Mouse (Mus musculus) hindbrain, embryonic 15.5 days (tissue): ENCODE data around the gene Nav3. TPM values are rescaled to one million over a fixed set of nuclear protein-coding genes. Genes with fewer than 3 reads are reported as not detected.

Experiments used
- ATAC-seq: fragments of 200-750 bp; cut with Nextera tagmentation; 2 replicates; pipeline ENCODE4 v1.8.0; 2017; ENCODE audit warnings: low read depth, moderate number of reproducible peaks, moderate TSS enrichment; ENCODE audit not compliant: low FRiP score
- H3K27ac ChIP-seq: fragments of 300-500 bp; sonication (generic); replicated peaks from 2 replicates; pipeline ENCODE4 v1.5.1; 2015; ENCODE audit warnings: mild to moderate bottlenecking, inconsistent platforms
- H3K27me3 ChIP-seq: fragments of 300-500 bp; sonication (generic); 2 replicates; pipeline ENCODE4 v1.6.1; 2015; ENCODE audit warnings: control low read depth, inconsistent platforms
- H3K36me3 ChIP-seq: fragments of 300-500 bp; sonication (generic); 2 replicates; pipeline ENCODE4 v1.6.1; 2015; ENCODE audit warnings: control low read depth, inconsistent platforms
- H3K4me1 ChIP-seq: fragments of 300-500 bp; sonication (generic); replicated peaks from 2 replicates; pipeline ENCODE4 v1.6.1; 2015; ENCODE audit warnings: control low read depth, inconsistent platforms
- H3K4me2 ChIP-seq: fragments of 300-500 bp; sonication (generic); 2 replicates; pipeline ENCODE4 v1.6.1; 2015; ENCODE audit warnings: moderate library complexity, mild to moderate bottlenecking, inconsistent platforms
- H3K4me3 ChIP-seq: fragments of 300-500 bp; sonication (generic); 2 replicates; pipeline ENCODE4 v1.5.1; 2015; ENCODE audit warnings: mild to moderate bottlenecking, inconsistent platforms
- H3K9ac ChIP-seq: fragments of 300-500 bp; sonication (generic); 2 replicates; pipeline ENCODE4 v1.6.1; 2015; ENCODE audit warnings: inconsistent platforms
- H3K9me3 ChIP-seq: fragments of 300-500 bp; sonication (generic); 2 replicates; pipeline ENCODE4 v1.6.1; 2016; ENCODE audit warnings: control low read depth, inconsistent platforms
- WGBS: fragments of 180-500 bp; shearing (Covaris S2); methylation state at CpG from one replicate; pipeline ENCODE4 v1.1.7; 2015; 5-methylcytosine and 5-hydroxymethylcytosine counted together
- polyA plus RNA-seq: library from polyadenylated mRNA; unstranded; fragments of >200 nt; fragmentation: Nextera tagmentation; extraction: Ambion mirVana; gene quantifications from 2 replicates; pipeline ENCODE4 v1.2.1, GENCODE M21; 2015

Gene Nav3
- polyA plus RNA-seq, 1 experiment from 2014 or later, result 24.9 TPM

DNA sequence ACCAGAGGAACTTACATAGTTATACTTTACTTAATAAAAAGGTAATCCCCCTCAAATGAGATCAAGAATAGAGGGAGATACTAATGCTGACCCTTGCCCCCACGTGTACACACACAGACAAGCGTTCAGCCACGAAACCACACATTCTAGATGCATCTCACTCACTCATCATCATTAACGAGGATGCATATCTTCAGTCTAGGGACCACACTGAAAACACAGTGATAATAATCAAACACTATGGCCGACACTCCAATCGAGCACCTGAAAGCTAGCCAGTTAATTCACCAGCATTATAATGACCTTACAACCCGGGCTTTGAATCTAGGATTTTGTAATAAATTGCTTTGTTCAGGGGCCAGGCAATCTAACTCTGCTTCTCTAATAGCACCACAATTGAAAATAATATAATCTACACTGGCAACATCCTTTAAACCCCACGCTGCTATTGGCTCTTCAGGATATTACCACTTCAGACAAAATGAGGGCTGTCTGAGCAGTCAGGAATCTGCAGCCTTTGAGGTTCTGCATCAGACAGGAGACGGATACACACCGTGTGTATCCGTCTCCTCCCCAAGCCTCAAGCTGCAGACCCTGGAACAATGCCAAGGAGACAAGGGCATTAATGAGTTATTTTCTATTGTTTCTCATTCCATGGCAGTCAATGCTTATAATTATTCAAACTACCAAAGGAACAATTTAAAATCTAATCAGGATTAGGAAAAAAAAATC, 83.1 kb downstream of the Nav3 start:
- Histone ChIP-seq H3K27ac (peak overlapping the region; percentile 76), H3K9me3 (no peaks in the 10 kb centered on the region), H3K27me3 (no peaks in the 10 kb centered on the region), H3K36me3 (no peaks in the 10 kb centered on the region), H3K9ac (no peak overlapping the region), H3K4me2 (peak overlapping the region; percentile 23; the same call in 1 of the 2 replicates), H3K4me1 (peaks cover 13% of the 10 kb centered on the region), H3K4me3 (no peak overlapping the region)
- 33% methylated on average over 11 of the region's 11 CpGs for WGBS
- peak; percentile 63 for ATAC-seq

DNA sequence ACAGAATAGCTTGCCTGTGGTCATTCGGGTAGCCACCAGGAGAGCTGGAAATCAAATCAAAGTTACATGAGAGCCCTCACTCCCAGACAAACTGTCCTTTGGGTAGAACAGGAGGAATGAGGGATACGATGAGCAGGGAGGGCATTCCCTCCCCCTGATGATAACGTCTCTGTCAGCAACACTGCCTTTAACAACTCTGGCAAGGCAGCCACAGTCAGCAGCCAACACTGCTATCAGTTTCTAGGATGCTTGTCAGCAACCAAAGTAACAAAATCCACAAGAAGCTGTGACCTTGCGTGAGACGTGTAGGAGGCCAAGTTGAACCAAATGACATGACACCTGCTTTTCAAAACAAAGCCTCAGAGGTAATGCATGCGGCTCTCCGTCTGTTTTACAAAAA, 103.9 kb downstream of the Nav3 start:
- WGBS, result 74% methylated on average over 7 of the region's 7 CpGs
- Histone ChIP-seq H3K4me1 (no peaks in the 10 kb centered on the region), H3K4me3 (no peak overlapping the region), H3K27ac (no peak overlapping the region), H3K27me3 (no peaks in the 10 kb centered on the region), H3K4me2 (no peak overlapping the region), H3K9ac (no peak overlapping the region), H3K36me3 (no peaks in the 10 kb centered on the region), H3K9me3 (no peaks in the 10 kb centered on the region)
- ATAC-seq, result no peak

DNA sequence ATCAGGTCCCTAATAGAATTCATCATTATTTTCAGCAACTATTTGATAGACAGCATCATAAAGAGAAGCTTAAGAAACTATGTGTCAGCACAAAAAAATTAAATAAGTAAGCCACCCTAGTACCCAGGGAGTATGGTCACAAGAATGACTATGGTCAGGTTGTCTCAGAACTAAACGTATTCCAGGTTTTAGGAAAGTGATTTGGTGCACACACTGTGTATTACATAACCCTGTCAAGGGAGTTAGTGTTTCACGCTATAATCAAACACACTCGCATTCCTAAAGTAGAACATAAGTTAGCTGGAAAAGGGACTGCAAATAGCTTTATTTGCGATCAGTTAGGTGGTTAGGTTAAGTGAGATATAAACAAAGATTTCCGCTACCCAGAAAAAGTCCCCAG, 126.0 kb downstream of the Nav3 start:
- 85% methylated on average over 5 of the region's 5 CpGs for WGBS
- no peak for ATAC-seq

DNA sequence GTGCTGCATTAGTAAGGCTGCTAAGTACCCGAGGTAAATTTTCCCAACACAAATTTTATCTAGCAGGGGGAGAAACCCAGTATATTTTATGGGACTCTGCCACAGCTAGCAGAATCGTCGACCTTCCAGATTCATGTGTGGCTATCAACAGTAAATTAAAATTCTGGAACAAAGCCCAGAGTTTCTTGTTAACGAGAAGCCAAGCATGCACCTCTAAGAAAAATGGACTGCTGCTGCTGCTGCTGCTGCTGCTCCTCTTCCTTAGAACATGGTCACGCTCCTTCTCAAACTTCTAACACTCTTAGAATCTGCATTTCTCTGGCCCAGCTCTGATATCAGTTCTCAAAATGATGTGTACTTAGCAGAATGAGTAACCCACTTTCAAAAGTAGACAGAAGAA, 126.4 kb downstream of the Nav3 start:
- H3K4me3 ChIP-seq, result no peak overlapping the region
- WGBS, result 39% methylated on average over 5 of the region's 5 CpGs
- H3K9me3 ChIP-seq, result no peaks in the 10 kb centered on the region
- ATAC-seq, result no peak
- peaks cover 5% of the 10 kb centered on the region; the same call in 1 of the 2 replicates for H3K4me1 ChIP-seq
- no peak overlapping the region for H3K9ac ChIP-seq
- no peaks in the 10 kb centered on the region for H3K27me3 ChIP-seq
- no peak overlapping the region for H3K27ac ChIP-seq
- H3K4me2 ChIP-seq, result no peak overlapping the region
- no peaks in the 10 kb centered on the region for H3K36me3 ChIP-seq

More for the DNA sequence above, 126.0 kb downstream of the Nav3 start:
- Histone ChIP-seq H3K4me1 (peaks cover 5% of the 10 kb centered on the region; the same call in 1 of the 2 replicates), H3K27me3 (no peaks in the 10 kb centered on the region), H3K4me2 (no peak overlapping the region), H3K27ac (no peak overlapping the region), H3K9ac (no peak overlapping the region), H3K9me3 (no peaks in the 10 kb centered on the region), H3K4me3 (no peak overlapping the region), H3K36me3 (no peaks in the 10 kb centered on the region)

DNA sequence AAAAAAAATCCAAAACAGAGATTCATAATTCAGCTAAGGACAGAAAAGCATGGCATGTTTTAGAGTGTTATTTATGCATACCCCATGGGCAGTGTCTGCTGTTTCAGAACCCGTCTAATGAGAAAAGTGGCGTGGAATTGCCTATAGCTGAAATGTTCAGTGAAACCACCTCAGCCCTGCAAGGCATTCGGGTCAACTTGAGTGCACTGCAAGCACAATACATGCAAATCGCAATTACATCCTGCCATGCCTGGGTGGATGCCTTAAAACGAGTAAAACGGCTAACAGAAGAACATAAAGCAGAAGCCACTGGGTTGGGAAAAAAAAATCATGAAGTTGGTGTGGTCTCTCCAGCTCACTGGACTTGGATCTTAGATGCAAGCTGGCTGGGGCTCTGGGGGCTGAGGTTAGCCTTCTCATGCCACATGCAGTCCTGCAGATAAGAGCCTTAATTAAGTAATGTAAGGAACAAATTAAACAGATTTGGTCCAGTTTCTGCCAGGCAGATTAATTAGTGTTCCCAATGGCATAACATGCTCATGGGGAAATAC, 133.8 kb downstream of the Nav3 start:
- H3K9me3 ChIP-seq, result no peaks in the 10 kb centered on the region
- no peak overlapping the region for H3K4me2 ChIP-seq
- no peak overlapping the region for H3K4me3 ChIP-seq
- no peaks in the 10 kb centered on the region for H3K36me3 ChIP-seq
- H3K27me3 ChIP-seq, result no peaks in the 10 kb centered on the region
- H3K4me1 ChIP-seq, result 0 out of 2 replicates have a peak, but pooled peaks cover 6% of the 10 kb centered on the region
- no peak for ATAC-seq
- 45% methylated on average over 6 of the region's 6 CpGs for WGBS
- H3K27ac ChIP-seq, result no peak overlapping the region
- H3K9ac ChIP-seq, result no peak overlapping the region

DNA sequence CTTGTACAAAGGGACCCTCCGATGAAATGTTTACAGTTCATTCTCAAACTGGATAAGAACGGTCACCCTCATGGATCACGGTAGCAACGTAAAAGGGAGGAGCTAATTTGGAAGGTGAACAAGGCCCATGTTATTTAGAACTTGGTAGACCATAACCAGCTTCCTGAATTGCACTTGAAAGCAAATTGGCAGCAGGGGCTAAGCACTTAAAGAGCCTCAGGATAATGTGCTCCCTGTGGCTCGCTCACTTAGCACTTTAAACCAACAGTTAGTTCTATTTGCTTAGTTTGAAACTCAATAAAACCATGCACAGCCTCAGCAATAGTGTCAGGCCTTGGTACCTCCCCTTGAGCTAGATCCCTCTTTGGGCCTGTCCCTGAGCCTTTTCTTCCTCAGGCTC, 138.7 kb downstream of the Nav3 start:
- Histone ChIP-seq H3K4me2 (no peak overlapping the region), H3K4me1 (0 out of 2 replicates have a peak, but pooled peaks cover 6% of the 10 kb centered on the region), H3K4me3 (no peak overlapping the region), H3K27ac (no peak overlapping the region), H3K9me3 (no peaks in the 10 kb centered on the region), H3K27me3 (no peaks in the 10 kb centered on the region), H3K36me3 (no peaks in the 10 kb centered on the region), H3K9ac (no peak overlapping the region)
- WGBS, result 82% methylated on average over 5 of the region's 5 CpGs
- no peak for ATAC-seq

DNA sequence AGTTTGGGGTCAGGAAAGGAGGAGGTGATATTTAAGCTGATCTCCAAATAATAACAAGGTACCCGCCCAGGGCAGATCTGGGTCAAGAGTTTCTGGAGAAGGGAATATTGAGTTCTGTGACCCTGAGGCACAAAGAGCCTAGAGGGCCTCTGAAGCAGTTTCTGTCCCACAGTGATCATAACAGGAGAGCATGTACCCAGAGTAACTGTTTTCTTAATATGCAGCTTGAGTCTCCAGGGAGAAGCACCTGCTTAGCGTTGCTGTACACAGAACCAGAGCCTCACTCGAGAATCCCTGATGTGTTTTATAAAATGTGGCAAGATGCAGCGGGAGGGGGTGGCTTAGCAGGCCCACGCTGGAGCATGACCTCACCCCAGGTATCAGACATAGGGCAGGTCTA, 141.5 kb downstream of the Nav3 start:
- no peak overlapping the region for H3K9ac ChIP-seq
- H3K36me3 ChIP-seq, result no peaks in the 10 kb centered on the region
- no peaks in the 10 kb centered on the region for H3K27me3 ChIP-seq
- 0 out of 2 replicates have a peak, but pooled peaks cover 4% of the 10 kb centered on the region for H3K4me1 ChIP-seq
- no peak overlapping the region for H3K4me2 ChIP-seq
- WGBS, result 46% methylated on average over 5 of the region's 5 CpGs
- no peaks in the 10 kb centered on the region for H3K9me3 ChIP-seq
- H3K27ac ChIP-seq, result no peak overlapping the region
- no peak overlapping the region for H3K4me3 ChIP-seq
- ATAC-seq, result no peak

DNA sequence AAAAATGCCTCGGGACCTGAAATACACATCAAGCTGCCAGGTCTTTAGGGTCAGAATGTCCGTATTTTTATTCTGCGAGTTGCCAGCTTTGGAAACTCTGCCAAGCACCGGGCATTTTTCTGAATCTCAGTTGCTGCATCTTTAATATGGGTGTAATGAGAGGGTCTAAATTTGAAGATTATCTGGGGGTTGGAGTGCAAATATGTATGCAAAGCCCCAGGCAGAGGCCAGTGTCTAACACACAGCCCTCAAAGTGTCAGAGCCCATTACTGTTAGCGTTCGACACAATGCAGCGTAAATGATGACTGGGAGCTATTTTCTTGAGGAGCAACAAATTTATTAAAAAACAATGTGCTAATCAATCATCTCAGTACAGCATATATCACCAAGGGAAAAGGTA, 142.0 kb downstream of the Nav3 start:
- Histone ChIP-seq H3K27me3 (no peaks in the 10 kb centered on the region), H3K4me2 (no peak overlapping the region), H3K4me1 (0 out of 2 replicates have a peak, but pooled peaks cover 5% of the 10 kb centered on the region), H3K36me3 (no peaks in the 10 kb centered on the region), H3K27ac (no peak overlapping the region), H3K9ac (no peak overlapping the region), H3K9me3 (no peaks in the 10 kb centered on the region), H3K4me3 (no peak overlapping the region)
- WGBS, result 64% methylated on average over 7 of the region's 7 CpGs
- no peak for ATAC-seq

DNA sequence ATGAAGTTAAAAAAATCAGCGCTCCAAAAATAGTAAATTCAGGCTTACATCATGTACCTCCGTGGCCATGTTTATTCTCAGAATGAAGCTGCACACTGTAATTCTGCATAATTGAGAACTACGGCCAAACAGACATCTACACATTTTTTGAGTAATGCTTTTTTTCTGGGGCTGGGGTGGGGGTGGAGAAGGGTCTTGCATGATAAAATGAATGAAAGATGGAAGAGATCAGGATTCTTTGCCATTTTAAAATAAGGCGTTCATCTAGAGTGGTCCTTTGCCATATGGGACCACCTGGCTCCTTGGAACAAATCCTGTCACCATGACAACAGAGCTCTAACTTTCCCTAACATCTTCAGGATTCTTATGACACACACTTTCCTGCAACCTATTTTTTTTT, 146.5 kb downstream of the Nav3 start:
- 70% methylated on average over 4 of the region's 4 CpGs for WGBS
- H3K4me1 ChIP-seq, result 0 out of 2 replicates have a peak, but pooled peaks cover 3% of the 10 kb centered on the region
- H3K36me3 ChIP-seq, result no peaks in the 10 kb centered on the region
- H3K27me3 ChIP-seq, result no peaks in the 10 kb centered on the region
- H3K9ac ChIP-seq, result no peak overlapping the region
- H3K4me3 ChIP-seq, result no peak overlapping the region
- no peak for ATAC-seq
- no peaks in the 10 kb centered on the region for H3K9me3 ChIP-seq
- no peak overlapping the region for H3K4me2 ChIP-seq
- no peak overlapping the region for H3K27ac ChIP-seq

DNA sequence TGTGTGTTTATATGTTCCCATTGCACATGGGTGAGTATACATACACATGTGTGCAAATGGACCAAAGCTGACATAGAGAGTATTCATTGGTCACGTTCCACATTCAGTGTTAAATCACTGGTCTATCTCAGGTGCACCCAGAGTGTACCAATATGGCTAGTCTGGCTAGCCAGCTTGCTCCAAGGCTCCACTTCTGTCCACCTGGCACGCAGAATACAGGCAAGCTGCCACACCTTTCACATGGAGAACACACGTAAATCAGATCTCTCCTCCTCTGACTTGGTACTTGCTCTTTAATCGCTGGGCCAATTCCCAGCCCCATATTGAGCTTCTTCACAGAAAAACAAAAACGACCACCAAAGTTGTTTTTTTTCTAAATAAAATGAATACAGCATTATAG, 150.4 kb downstream of the Nav3 start:
- no peak overlapping the region for H3K4me2 ChIP-seq
- no peak for ATAC-seq
- H3K9me3 ChIP-seq, result no peaks in the 10 kb centered on the region
- 0 out of 2 replicates have a peak, but pooled peaks cover 3% of the 10 kb centered on the region for H3K4me1 ChIP-seq
- H3K27ac ChIP-seq, result no peak overlapping the region
- no peak overlapping the region for H3K9ac ChIP-seq
- no peaks in the 10 kb centered on the region for H3K36me3 ChIP-seq
- H3K4me3 ChIP-seq, result no peak overlapping the region
- 89% methylated on average over 5 of the region's 5 CpGs for WGBS
- no peaks in the 10 kb centered on the region for H3K27me3 ChIP-seq

DNA sequence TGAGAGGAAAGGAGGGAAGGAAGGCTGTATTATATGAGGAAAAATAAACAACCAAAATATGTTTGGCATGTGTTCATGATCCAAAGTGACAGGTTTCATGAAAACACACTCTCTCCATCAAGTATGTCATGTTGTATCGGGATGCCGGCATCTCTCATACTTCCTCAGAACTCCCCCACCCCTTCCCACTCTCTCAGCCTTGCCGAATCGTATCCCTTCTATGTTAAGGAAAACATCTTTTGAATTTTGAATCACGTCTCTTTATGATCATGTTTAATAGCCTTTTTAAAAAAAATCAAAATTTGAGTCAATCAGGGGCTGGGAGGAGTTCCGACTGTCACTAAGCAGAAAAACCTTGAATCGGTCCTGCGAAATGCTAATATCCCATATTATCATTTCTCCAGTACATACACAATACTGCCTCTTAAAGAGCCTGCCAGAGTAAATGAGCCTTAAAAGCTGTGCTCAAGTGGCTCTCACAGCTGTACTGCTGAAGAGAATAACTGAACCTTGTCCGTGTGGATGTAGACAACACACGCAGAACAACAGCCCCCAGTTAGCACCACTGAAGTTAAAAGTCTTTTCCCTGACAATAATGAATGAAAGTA, 165.9 kb downstream of the Nav3 start:
- H3K9me3 ChIP-seq, result no peaks in the 10 kb centered on the region; the same call in 1 of the 2 replicates
- H3K27ac ChIP-seq, result no peak overlapping the region
- 78% methylated on average over 10 of the region's 10 CpGs for WGBS
- no peaks in the 10 kb centered on the region for H3K27me3 ChIP-seq
- no peaks in the 10 kb centered on the region for H3K4me1 ChIP-seq
- H3K36me3 ChIP-seq, result no peaks in the 10 kb centered on the region
- H3K9ac ChIP-seq, result no peak overlapping the region
- no peak overlapping the region for H3K4me2 ChIP-seq
- no peak overlapping the region for H3K4me3 ChIP-seq
- ATAC-seq, result no peak

DNA sequence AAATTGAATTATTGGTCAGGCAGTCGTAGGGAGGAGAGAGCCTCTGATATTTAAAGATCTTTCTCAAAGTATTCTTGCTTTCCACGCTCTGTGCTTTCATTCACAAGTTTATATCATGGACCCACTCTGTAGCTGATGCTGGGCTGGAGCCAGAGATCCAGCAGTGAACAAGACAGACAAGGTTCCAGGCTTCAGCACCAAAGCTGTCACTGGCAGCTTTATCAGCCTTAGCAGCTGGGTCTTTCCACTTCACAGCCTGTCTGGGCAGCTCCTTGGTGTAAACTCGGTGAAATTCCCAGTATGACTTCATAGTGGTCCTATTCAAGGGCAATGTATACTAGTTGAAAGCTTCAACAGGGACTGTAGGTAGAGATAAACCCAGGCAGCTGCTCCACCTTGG, 172.1 kb downstream of the Nav3 start:
- H3K9ac ChIP-seq, result no peak overlapping the region
- no peaks in the 10 kb centered on the region for H3K27me3 ChIP-seq
- H3K36me3 ChIP-seq, result no peaks in the 10 kb centered on the region
- H3K9me3 ChIP-seq, result no peaks in the 10 kb centered on the region
- ATAC-seq, result 0 out of 2 replicates have a peak, but pooled peaks have one; percentile 19
- H3K27ac ChIP-seq, result no peak overlapping the region
- H3K4me1 ChIP-seq, result no peaks in the 10 kb centered on the region
- no peak overlapping the region for H3K4me3 ChIP-seq
- H3K4me2 ChIP-seq, result no peak overlapping the region
- 73% methylated on average over 3 of the region's 3 CpGs for WGBS
